Mouse (Mus musculus) small intestine, adult 2 months (tissue): Measurements from ENCODE around the gene Pip4k2b.

ENCODE experiments used
- CTCF ChIP-seq: fragments of 200-500 bp; IDR thresholded peaks from 2 replicates; pipeline ENCODE4 v1.5.1; 2012; ENCODE audit warnings: low read depth, mild to moderate bottlenecking, control low read depth, inconsistent platforms, low read length, moderate library complexity, mixed read lengths; ENCODE audit not compliant: insufficient replicate concordance, insufficient read length; ENCODE audit errors: extremely low read depth
- POLR2A ChIP-seq: fragments of 200-500 bp; IDR thresholded peaks from 2 replicates; pipeline ENCODE4 v1.6.1; 2012; ENCODE audit warnings: low read depth, mild to moderate bottlenecking, control low read depth, inconsistent platforms, low read length, moderate library complexity

DNA sequence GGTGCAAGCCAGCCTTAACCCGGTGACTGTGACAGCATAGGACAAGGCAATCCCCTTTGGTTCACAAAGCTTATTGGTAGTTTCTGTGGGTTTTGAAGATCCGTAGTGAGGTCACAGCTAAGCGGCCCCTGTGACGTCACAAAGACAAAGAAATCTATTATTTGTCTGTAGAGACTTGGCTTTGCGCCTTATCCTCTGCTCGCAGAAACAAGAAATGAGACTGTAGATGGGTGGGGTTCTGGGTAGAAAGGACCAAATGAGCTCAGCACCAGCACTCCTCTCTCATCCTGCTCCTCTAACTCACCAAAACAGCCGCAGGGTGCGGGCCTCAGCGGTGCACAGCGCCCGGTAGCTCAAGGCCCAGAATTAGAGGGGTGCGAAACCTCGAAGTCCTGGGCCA, 30.7 kb upstream of the Pip4k2b start:
- TF ChIP-seq CTCF (no peak), POLR2A (no peak)
